Comparison of ENCODE assay signal across 8 mouse cellular contexts in the genomic region with DNA sequence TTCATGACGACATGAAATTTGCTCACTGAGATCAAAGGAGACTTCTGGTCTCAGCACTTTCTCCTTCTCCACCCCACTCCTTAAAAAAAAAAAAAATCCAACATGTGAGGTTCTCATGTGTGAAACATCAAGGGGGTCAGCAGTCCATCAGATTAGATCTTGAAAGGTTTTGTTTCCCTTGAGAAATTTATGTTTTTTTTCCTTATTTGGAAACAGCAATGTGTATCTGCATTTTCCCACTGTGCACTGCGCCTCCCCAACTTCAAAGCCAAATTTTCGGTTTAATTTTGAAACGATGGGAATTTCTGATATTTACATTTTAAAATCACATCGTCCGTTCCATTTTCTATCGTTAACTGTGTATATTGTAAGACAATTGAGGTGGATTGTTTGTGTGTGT. TPM values are rescaled to one million over a fixed set of nuclear protein-coding genes. Genes with fewer than 3 reads are reported as not detected.
DNase-seq lines count a peak whose midpoint lies in the region; ATAC-seq and TF ChIP-seq lines count a peak whose summit lies in the region.

No protein-coding gene starts in this region.

- H3ac ChIP-seq in myocyte (ENCODE audit: control insufficient read depth, insufficient read length): peak overlapping the region; percentile 24

- H3K4me2 ChIP-seq in lung, embryonic 14.5 days: peak overlapping the region; percentile 70
- H3K4me2 ChIP-seq in hindbrain, embryonic 16.5 days (ENCODE audit: low read length): peak overlapping the region; percentile 55
- peak overlapping the region; percentile 94 for H3K4me2 ChIP-seq in myocyte (ENCODE audit: low read depth)

- peak overlapping the region; percentile 99 for H3K4me3 ChIP-seq in lung, embryonic 14.5 days (ENCODE audit: low read depth, low read length)
- peak overlapping the region; percentile 88 for H3K4me3 ChIP-seq in hindbrain, embryonic 16.5 days (ENCODE audit: low read length)
- H3K4me3 ChIP-seq in myocyte: peak overlapping the region; percentile 55

- no peaks in the 10 kb centered on the region for H3K9me3 ChIP-seq in lung, embryonic 14.5 days (ENCODE audit: low read depth, low read length)
- no peaks in the 10 kb centered on the region for H3K9me3 ChIP-seq in hindbrain, embryonic 16.5 days (ENCODE audit: control insufficient read depth, low read length)

- peaks cover 36% of the 10 kb centered on the region for H3K79me2 ChIP-seq in myocyte (ENCODE audit: control insufficient read depth, insufficient read depth)

- H3K36me3 ChIP-seq in lung, embryonic 14.5 days (ENCODE audit: insufficient read depth): no peaks in the 10 kb centered on the region
- no peaks in the 10 kb centered on the region for H3K36me3 ChIP-seq in hindbrain, embryonic 16.5 days (ENCODE audit: control insufficient read depth, insufficient read depth, low read length)
- no peaks in the 10 kb centered on the region for H3K36me3 ChIP-seq in myocyte (ENCODE audit: control insufficient read depth, insufficient read depth)

- DNase-seq in lung, embryonic 14.5 days: peak; percentile 75
- DNase-seq in lung, postnatal 25 days (ENCODE audit: low spot score): no peak
- DNase-seq in embryo, embryonic 11 days: peak; percentile 46
- DNase-seq in frontal cortex, postnatal 10 days (ENCODE audit: low spot score in 2 of 2): no peak
- no peak for DNase-seq in Muller cell, postnatal 12 days (ENCODE audit: inconsistent ontology term)
- DNase-seq in cerebellum, adult 8-10 months: no peak

- peak overlapping the region; percentile 98 for H3K27ac ChIP-seq in lung, embryonic 14.5 days (ENCODE audit: low read depth)
- H3K27ac ChIP-seq in hindbrain, embryonic 16.5 days (ENCODE audit: low read depth, low read length): peak overlapping the region; percentile 98

- H3K4me1 ChIP-seq in lung, embryonic 14.5 days (ENCODE audit: insufficient read depth): no peaks in the 10 kb centered on the region
- H3K4me1 ChIP-seq in hindbrain, embryonic 16.5 days (ENCODE audit: control insufficient read depth, insufficient read depth, low read depth, low read length): peaks cover 8% of the 10 kb centered on the region

- WGBS in lung, embryonic 14.5 days: 2% methylated on average over 7 of the region's 7 CpGs
- 5% methylated on average over 7 of the region's 7 CpGs for WGBS in hindbrain, embryonic 16.5 days

- TF ChIP-seq POLR2A in myocyte (IDR thresholded peaks at IDR 0.05; ENCODE audit: insufficient read length, low read depth): no peak

- no peak for ATAC-seq in lung, embryonic 14.5 days (ENCODE audit: insufficient read depth)
- ATAC-seq in hindbrain, embryonic 16.5 days: no peak

- H3K9ac ChIP-seq in lung, embryonic 14.5 days: peak overlapping the region; percentile 69
- H3K9ac ChIP-seq in hindbrain, embryonic 16.5 days (ENCODE audit: low read depth, low read length): peak overlapping the region; percentile 79

- no peaks in the 10 kb centered on the region for H3K27me3 ChIP-seq in lung, embryonic 14.5 days (ENCODE audit: insufficient read depth, low read length)
- no peaks in the 10 kb centered on the region for H3K27me3 ChIP-seq in hindbrain, embryonic 16.5 days (replicated peaks; ENCODE audit: control insufficient read depth, insufficient read depth, low read length)
- no peaks in the 10 kb centered on the region for H3K27me3 ChIP-seq in myocyte (ENCODE audit: control insufficient read depth, insufficient read depth, insufficient read length)

- TF ChIP-seq CTCF in lung, embryonic 14.5 days (IDR thresholded peaks at IDR 0.05; ENCODE audit: low read depth): no peak

TF ChIP-seq in myocyte, 11 proteins besides CTCF, POLR2A, EP300 and RAD21:
- TF ChIP-seq E2F4 (IDR thresholded peaks at IDR 0.05; ENCODE audit: insufficient read depth): no peak
- no peak for TF ChIP-seq USF1 (IDR thresholded peaks at IDR 0.05; ENCODE audit: low read depth)
- TF ChIP-seq TCF12 (IDR thresholded peaks at IDR 0.05; ENCODE audit: insufficient read depth, poor library complexity, severe bottlenecking): no peak
- TF ChIP-seq SRF (IDR thresholded peaks at IDR 0.05; ENCODE audit: control insufficient read depth, insufficient read length, low read depth): no peak
- TF ChIP-seq MYOD1 (IDR thresholded peaks at IDR 0.05; ENCODE audit: control insufficient read depth in 1 of 3, insufficient read length in 2 of 3, low read depth in 2 of 3): no peak
- no peak for TF ChIP-seq MAX (IDR thresholded peaks at IDR 0.05; ENCODE audit: low read depth)
- no peak for TF ChIP-seq CEBPB (IDR thresholded peaks at IDR 0.05; ENCODE audit: insufficient read depth, poor library complexity, severe bottlenecking)
- no peak for TF ChIP-seq REST (IDR thresholded peaks at IDR 0.05; ENCODE audit: insufficient read depth, insufficient read length)
- TF ChIP-seq POLR2AphosphoS2 (IDR thresholded peaks at IDR 0.05; ENCODE audit: insufficient read length, low read depth): no peak
- no peak for TF ChIP-seq TCF3 (IDR thresholded peaks at IDR 0.05; ENCODE audit: insufficient read length, low read depth)
- no peak for TF ChIP-seq MYOG (IDR thresholded peaks at IDR 0.05; ENCODE audit: control insufficient read depth in 1 of 3, insufficient read depth in 1 of 3, insufficient read length in 2 of 3, low read depth in 2 of 3)

RNA-seq across cellular contexts. Expression of gene Klhdc10, which starts 1.0 kb away (rescaled TPM):
- 32.6 and 33.9 TPM in 2 replicates for polyA plus RNA-seq in lung, embryonic 14.5 days (2014; fragmentation: Nextera tagmentation; extraction: Ambion mirVana)
- 27.8 and 34.9 TPM in 2 replicates for polyA plus RNA-seq in hindbrain, embryonic 16.5 days (2015; fragmentation: Nextera tagmentation; extraction: Ambion mirVana)
- polyA plus RNA-seq in myocyte (2012; fragmentation: generic; extraction: Trizol): 49.1 TPM

RNA-seq across cellular contexts. Expression of gene Zc3hc1, which starts 9.9 kb away (rescaled TPM):
- 66.8 and 66.9 TPM in 2 replicates for polyA plus RNA-seq in lung, embryonic 14.5 days (2014; fragmentation: Nextera tagmentation; extraction: Ambion mirVana)
- 65.5 and 68.2 TPM in 2 replicates for polyA plus RNA-seq in hindbrain, embryonic 16.5 days (2015; fragmentation: Nextera tagmentation; extraction: Ambion mirVana)
- polyA plus RNA-seq in myocyte (2012; fragmentation: generic; extraction: Trizol): 35.2 TPM

Comparison
In these comparisons a context has a peak if more than half of its experiments do, and no peak if none do; other contexts are left out.
1. DNase-seq: peak in lung, embryonic 14.5 days (single experiment) and embryo, embryonic 11 days (single experiment); none in lung, postnatal 25 days (single experiment), frontal cortex, postnatal 10 days (0 of 2), Muller cell, postnatal 12 days (single experiment) and cerebellum, adult 8-10 months (single experiment).
2. Peak in every context shown above with its lines, with median percentiles within 50 percentile points of each other: H3K4me2 ChIP-seq and H3K4me3 ChIP-seq.